In genomic region chr2:153032083-153032842, GRCm38 (mm10) we compare ENCODE assay signal across 8 mouse cellular contexts. TPM values are rescaled to one million over a fixed set of nuclear protein-coding genes. Genes with fewer than 3 reads are reported as not detected.
A peak's percentile ranks its signal among the peaks of the same experiment; 100 is the strongest.
DNase-seq lines count a peak whose midpoint lies in the region; ATAC-seq lines count a peak whose summit lies in the region.

No protein-coding gene starts in this region.

- H3K9me3 ChIP-seq in heart, embryonic 12.5 days (replicated peaks), result no peaks in the 10 kb centered on the region
- H3K9me3 ChIP-seq in kidney, embryonic 16.5 days (ENCODE audit: low read length), result no peaks in the 10 kb centered on the region

- H3K27ac ChIP-seq in heart, embryonic 12.5 days (ENCODE audit: poor library complexity, severe bottlenecking), result no peak overlapping the region
- H3K27ac ChIP-seq in kidney, embryonic 16.5 days (ENCODE audit: low read length), result no peak overlapping the region

- H3K36me3 ChIP-seq in heart, embryonic 12.5 days, result no peaks in the 10 kb centered on the region
- no peaks in the 10 kb centered on the region for H3K36me3 ChIP-seq in kidney, embryonic 16.5 days (ENCODE audit: insufficient read depth, low read length)

- peaks cover 90% of the 10 kb centered on the region for H3K27me3 ChIP-seq in heart, embryonic 12.5 days (replicated peaks)
- H3K27me3 ChIP-seq in kidney, embryonic 16.5 days (ENCODE audit: insufficient read depth, low read length), result peaks cover 41% of the 10 kb centered on the region

- H3K4me2 ChIP-seq in heart, embryonic 12.5 days, result peak overlapping the region; percentile 80
- peak overlapping the region; percentile 88 for H3K4me2 ChIP-seq in kidney, embryonic 16.5 days (replicated peaks; ENCODE audit: low read depth, low read length)

- ATAC-seq in heart, embryonic 12.5 days (ENCODE audit: insufficient number of reproducible peaks, low FRiP score), result peak; percentile 51; the same call in 1 of the 2 replicates
- ATAC-seq in kidney, embryonic 16.5 days (ENCODE audit: low FRiP score, low TSS enrichment), result peak; percentile 89

- no peak overlapping the region for H3K9ac ChIP-seq in heart, embryonic 12.5 days
- no peak overlapping the region for H3K9ac ChIP-seq in kidney, embryonic 16.5 days (replicated peaks; ENCODE audit: low read length)

- DNase-seq in 416B (ENCODE audit: low read depth), result peak; percentile 28
- peak; percentile 67 for DNase-seq in WW6 (ENCODE audit: low read depth, low spot score)
- DNase-seq in embryo, embryonic 9.5 days (ENCODE audit: extremely low spot score), result peak; percentile 90
- peak; percentile 89 for DNase-seq in lung, postnatal 10 days
- peak; percentile 95 for DNase-seq in ovary, postnatal 10 days (ENCODE audit: low spot score)
- DNase-seq in urinary bladder, adult 2 months (ENCODE audit: low spot score), result peak; percentile 50

- H3K4me3 ChIP-seq in heart, embryonic 12.5 days, result peak overlapping the region; percentile 49
- H3K4me3 ChIP-seq in kidney, embryonic 16.5 days (ENCODE audit: low read length), result peak overlapping the region; percentile 50

- H3K4me1 ChIP-seq in heart, embryonic 12.5 days (replicated peaks), result peaks cover 6% of the 10 kb centered on the region
- H3K4me1 ChIP-seq in kidney, embryonic 16.5 days (ENCODE audit: insufficient read depth, low read length), result peaks cover 10% of the 10 kb centered on the region

- 3% methylated on average over 51 of the region's 58 CpGs for WGBS in heart, embryonic 12.5 days
- 1% methylated on average over 54 of the region's 58 CpGs for WGBS in kidney, embryonic 16.5 days

RNA-seq across cellular contexts. Expression of gene Xkr7, which starts 0.6 kb away (rescaled TPM):
- not detected in 2 replicates for polyA plus RNA-seq in heart, embryonic 12.5 days (2016; fragmentation: Nextera tagmentation; extraction: Ambion mirVana)
- polyA plus RNA-seq in kidney, embryonic 16.5 days (2015; fragmentation: Nextera tagmentation; extraction: Ambion mirVana), result not detected in 2 replicates
- polyA plus RNA-seq in urinary bladder, adult 2 months (2012; rRNA removed), result 0.03 and 0.04 TPM in 2 replicates

RNA-seq across cellular contexts. Expression of gene Pdrg1, which starts 17.0 kb away (rescaled TPM):
- 94.3 and 96.7 TPM in 2 replicates for polyA plus RNA-seq in heart, embryonic 12.5 days (2016; fragmentation: Nextera tagmentation; extraction: Ambion mirVana)
- 115 and 130 TPM in 2 replicates for polyA plus RNA-seq in kidney, embryonic 16.5 days (2015; fragmentation: Nextera tagmentation; extraction: Ambion mirVana)
- 96.1 and 115 TPM in 2 replicates for polyA plus RNA-seq in urinary bladder, adult 2 months (2012; rRNA removed)

RNA-seq across cellular contexts. Expression of gene Ccm2l, which starts 33.5 kb away (rescaled TPM):
- 7.9 and 8.7 TPM in 2 replicates for polyA plus RNA-seq in heart, embryonic 12.5 days (2016; fragmentation: Nextera tagmentation; extraction: Ambion mirVana)
- 1.8 and 2.4 TPM in 2 replicates for polyA plus RNA-seq in kidney, embryonic 16.5 days (2015; fragmentation: Nextera tagmentation; extraction: Ambion mirVana)
- 12.4 and 15.5 TPM in 2 replicates for polyA plus RNA-seq in urinary bladder, adult 2 months (2012; rRNA removed)

Comparison
In these comparisons a context has a peak if more than half of its experiments do, and no peak if none do; other contexts are left out.
1. DNase-seq: peak in every context shown above with its lines; median percentile 95 in ovary, postnatal 10 days; 90 in embryo, embryonic 9.5 days; 89 in lung, postnatal 10 days; 67 in WW6; 50 in urinary bladder, adult 2 months; 28 in 416B.